8 mouse cellular contexts compared by ENCODE assay signal in the genomic region with DNA sequence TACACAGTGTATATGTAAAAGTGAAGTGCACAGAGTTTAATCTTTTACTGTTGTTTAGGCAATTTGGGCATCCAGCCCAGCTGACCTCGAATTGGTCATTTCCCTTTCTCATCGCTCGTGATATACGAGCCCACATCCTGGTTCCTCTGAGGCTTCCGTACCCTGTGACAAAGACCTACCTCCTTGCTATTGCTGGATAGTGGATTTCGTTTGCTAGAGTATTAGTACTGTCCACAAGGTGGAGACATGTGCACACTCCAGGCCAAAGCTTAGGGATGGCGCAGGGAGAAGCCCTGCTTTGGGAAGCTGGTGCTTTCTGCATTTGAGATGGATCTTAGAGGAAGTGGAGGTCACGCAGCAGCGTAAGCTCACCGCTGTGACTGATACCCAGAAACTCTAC.
A peak's percentile ranks its signal among the peaks of the same experiment; 100 is the strongest.
DNase-seq lines count a peak whose midpoint lies in the region; ATAC-seq and TF ChIP-seq lines count a peak whose summit lies in the region.

No protein-coding gene starts in this region.

- TF ChIP-seq POLR2A in cerebellum, adult 2 months (IDR thresholded peaks at IDR 0.05; ENCODE audit: borderline replicate concordance, insufficient read depth, low read length): no peak

- ATAC-seq in kidney, embryonic 14.5 days (ENCODE audit: low FRiP score, low TSS enrichment): peak; percentile 85
- ATAC-seq in lung, postnatal 0 days: peak; percentile 83

- no peak overlapping the region for H3K9ac ChIP-seq in kidney, embryonic 14.5 days (ENCODE audit: low read depth, low read length)
- H3K9ac ChIP-seq in lung, postnatal 0 days (replicated peaks; ENCODE audit: low read depth): no peak overlapping the region

- DNase-seq in right cerebral cortex, postnatal 10 days (ENCODE audit: low spot score in 2 of 2): peak; percentile 58 to 63
- DNase-seq in right cerebral cortex, postnatal 4 days: no peak
- peak; percentile 38 to 52 for DNase-seq in cerebellum, adult 2 months
- DNase-seq in heart, adult 8-10 months (ENCODE audit: low spot score): peak; percentile 58
- DNase-seq in lung, postnatal 0 days (ENCODE audit: low spot score): peak; percentile 81
- DNase-seq in skeletal muscle tissue, adult 2 months (ENCODE audit: low read depth, low spot score): peak; percentile 34
- no peak for DNase-seq in urinary bladder, adult 18-20 months (ENCODE audit: low spot score in 2 of 2)

- TF ChIP-seq CTCF in cerebellum, adult 2 months (IDR thresholded peaks at IDR 0.05; ENCODE audit: borderline replicate concordance, insufficient read depth, low read depth, low read length): peak; percentile 84
- peak; percentile 94 for TF ChIP-seq CTCF in lung, postnatal 0 days (IDR thresholded peaks at IDR 0.05)

- no peaks in the 10 kb centered on the region for H3K27me3 ChIP-seq in cerebellum, adult 2 months (ENCODE audit: control insufficient read depth, insufficient read depth, low read length)
- no peaks in the 10 kb centered on the region for H3K27me3 ChIP-seq in kidney, embryonic 14.5 days (ENCODE audit: control insufficient read depth, insufficient read depth, low read length)
- no peaks in the 10 kb centered on the region for H3K27me3 ChIP-seq in lung, postnatal 0 days (replicated peaks; ENCODE audit: insufficient read depth, low read length)

- H3K36me3 ChIP-seq in kidney, embryonic 14.5 days (ENCODE audit: control insufficient read depth, insufficient read depth, low read length): peaks cover 4% of the 10 kb centered on the region; the same call in 1 of the 2 replicates
- H3K36me3 ChIP-seq in lung, postnatal 0 days (ENCODE audit: insufficient read depth, low read length): no peaks in the 10 kb centered on the region; the same call in 1 of the 2 replicates

- TF ChIP-seq EP300 in lung, postnatal 0 days (IDR thresholded peaks at IDR 0.05): 0 out of 2 replicates have a peak, but pooled peaks have one; percentile 33

- H3K9me3 ChIP-seq in kidney, embryonic 14.5 days (ENCODE audit: control insufficient read depth, low read length): no peaks in the 10 kb centered on the region
- no peaks in the 10 kb centered on the region for H3K9me3 ChIP-seq in lung, postnatal 0 days (ENCODE audit: low read length)

- no peak overlapping the region for H3K27ac ChIP-seq in cerebellum, adult 2 months (ENCODE audit: insufficient read depth, low read length)
- H3K27ac ChIP-seq in kidney, embryonic 14.5 days (ENCODE audit: low read depth, low read length): no peak overlapping the region
- no peak overlapping the region for H3K27ac ChIP-seq in lung, postnatal 0 days (ENCODE audit: low read length)

- H3K4me2 ChIP-seq in kidney, embryonic 14.5 days (replicated peaks; ENCODE audit: low read depth, low read length): no peak overlapping the region
- peak overlapping the region; percentile 25; the same call in 1 of the 2 replicates for H3K4me2 ChIP-seq in lung, postnatal 0 days (replicated peaks; ENCODE audit: low read depth, low read length)

- H3K4me1 ChIP-seq in cerebellum, adult 2 months (ENCODE audit: control insufficient read depth, insufficient read depth, low read length): no peaks in the 10 kb centered on the region; the same call in 1 of the 2 replicates
- no peaks in the 10 kb centered on the region for H3K4me1 ChIP-seq in kidney, embryonic 14.5 days (ENCODE audit: control insufficient read depth, insufficient read depth, low read length)
- 0 out of 2 replicates have a peak, but pooled peaks cover 3% of the 10 kb centered on the region for H3K4me1 ChIP-seq in lung, postnatal 0 days (ENCODE audit: insufficient read depth, low read depth, low read length)

- WGBS in cerebellum, adult 2 months: 52% methylated on average over 10 of the region's 10 CpGs
- 13% methylated on average over 10 of the region's 10 CpGs for WGBS in kidney, embryonic 14.5 days
- 25% methylated on average over 10 of the region's 10 CpGs for WGBS in lung, postnatal 0 days

- H3K4me3 ChIP-seq in cerebellum, adult 2 months (replicated peaks; ENCODE audit: insufficient read depth, low read depth, low read length): no peak overlapping the region
- H3K4me3 ChIP-seq in kidney, embryonic 14.5 days (ENCODE audit: low read length): no peak overlapping the region
- H3K4me3 ChIP-seq in lung, postnatal 0 days (ENCODE audit: low read depth, low read length): no peak overlapping the region

Comparison
In these comparisons a context has a peak if more than half of its experiments do, and no peak if none do; other contexts are left out.
1. DNase-seq: peak in right cerebral cortex, postnatal 10 days (2 of 2), cerebellum, adult 2 months (2 of 2), heart, adult 8-10 months (single experiment), lung, postnatal 0 days (single experiment) and skeletal muscle tissue, adult 2 months (single experiment); none in right cerebral cortex, postnatal 4 days (single experiment) and urinary bladder, adult 18-20 months (0 of 2).